Mouse (Mus musculus) intestine, embryonic 14.5 days (tissue): Measurements from ENCODE around the gene Lmnb2. TPM values are rescaled to one million over a fixed set of nuclear protein-coding genes. Genes with fewer than 3 reads are reported as not detected.

Experiments used
- ATAC-seq: fragments of 200-750 bp; cut with Nextera tagmentation; replicated peaks from 2 replicates; pipeline ENCODE4 v1.8.0; 2017; ENCODE audit warnings: low read depth, moderate number of reproducible peaks, moderate TSS enrichment, moderate library complexity; ENCODE audit not compliant: low FRiP score, low TSS enrichment
- DNase-seq: peaks from one replicate; pipeline ENCODE4 v3.0.0-alpha.2; 2018; ENCODE audit warnings: low spot score
- H3K27ac ChIP-seq: fragments of 300-500 bp; sonication (generic); 2 replicates; pipeline ENCODE4 v1.5.1; 2014; ENCODE audit warnings: low read depth, mild to moderate bottlenecking, control low read depth
- H3K27me3 ChIP-seq: fragments of 300-500 bp; sonication (generic); replicated peaks from 2 replicates; pipeline ENCODE4 v1.6.1; 2014; ENCODE audit warnings: low read length, control low read depth; ENCODE audit not compliant: control insufficient read depth, insufficient read depth
- H3K36me3 ChIP-seq: fragments of 300-500 bp; sonication (generic); 2 replicates; pipeline ENCODE4 v1.6.1; 2014; ENCODE audit warnings: low read length, control low read depth; ENCODE audit not compliant: control insufficient read depth, insufficient read depth
- H3K4me1 ChIP-seq: fragments of 300-500 bp; sonication (generic); replicated peaks from 2 replicates; pipeline ENCODE4 v1.6.1; 2014; ENCODE audit warnings: low read length, control low read depth, mixed read lengths; ENCODE audit not compliant: control insufficient read depth, insufficient read depth
- H3K4me2 ChIP-seq: fragments of 300-500 bp; sonication (generic); 2 replicates; pipeline ENCODE4 v1.6.1; 2014; ENCODE audit warnings: low read length
- H3K4me3 ChIP-seq: fragments of 300-500 bp; sonication (generic); 2 replicates; pipeline ENCODE4 v1.5.1; 2014; ENCODE audit warnings: low read depth, low read length, control low read depth, mixed read lengths
- H3K9ac ChIP-seq: fragments of 300-500 bp; sonication (generic); 2 replicates; pipeline ENCODE4 v1.6.1; 2014; ENCODE audit warnings: mild to moderate bottlenecking, low read length
- H3K9me3 ChIP-seq: fragments of 300-500 bp; sonication (generic); 2 replicates; pipeline ENCODE4 v1.6.1; 2016; ENCODE audit warnings: low read length, control low read depth; ENCODE audit not compliant: control insufficient read depth
- WGBS: fragments of 180-500 bp; shearing (Covaris S2); extraction: QIAGEN DNeasy Blood & Tissue Kit; methylation state at CpG from one replicate; pipeline ENCODE4 v1.1.7; 2014; 5-methylcytosine and 5-hydroxymethylcytosine counted together
- polyA plus RNA-seq: library from polyadenylated mRNA; unstranded; fragments of >200 nt; fragmentation: Nextera tagmentation; extraction: Ambion mirVana; gene quantifications from 2 replicates; pipeline ENCODE4 v1.2.1, GENCODE M21; 2014

Gene Lmnb2
- polyA plus RNA-seq, 1 experiment from 2014 or later: 15.5 TPM

DNA sequence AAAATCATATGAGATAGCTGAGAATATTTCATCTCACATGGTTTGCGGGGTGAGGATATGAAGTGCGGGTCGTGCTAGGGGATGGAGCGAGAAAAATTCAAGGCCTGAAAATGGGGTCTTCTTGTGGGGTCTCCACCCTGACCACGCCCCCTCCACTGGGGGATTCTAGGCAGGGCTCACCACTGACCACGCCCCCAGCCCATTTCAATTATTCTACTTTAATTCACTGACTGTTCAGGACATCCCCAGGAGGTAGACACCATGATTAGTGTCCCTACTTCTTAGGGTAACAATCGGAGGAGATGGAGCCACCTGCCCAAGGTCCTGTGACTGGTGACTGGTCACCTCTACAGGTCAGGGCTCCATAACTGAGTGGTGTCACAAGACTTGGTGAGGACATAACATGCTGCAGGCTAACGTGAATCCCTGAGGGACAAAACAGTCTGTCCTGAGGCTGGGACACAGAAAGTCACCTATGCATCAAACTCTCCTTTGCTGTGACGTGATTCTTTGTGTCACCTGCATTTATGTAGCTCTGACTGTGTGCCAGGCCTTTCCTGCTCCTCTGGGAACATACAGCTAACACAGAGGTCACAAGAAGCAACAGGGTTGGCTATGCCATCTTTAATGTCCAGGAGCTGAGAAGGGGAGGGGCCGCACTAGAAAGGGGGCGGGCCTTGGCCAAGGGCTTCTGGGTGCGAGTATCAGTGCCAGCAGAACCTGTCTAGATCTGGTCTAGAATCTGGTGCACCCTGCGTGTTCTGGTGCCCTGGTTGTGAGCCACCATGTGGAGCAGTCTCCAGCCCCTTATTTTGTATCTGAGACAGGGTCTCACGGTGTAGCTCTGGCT is 16.3 kb upstream of the Lmnb2 start:
- no peak overlapping the region for H3K4me3 ChIP-seq
- H3K4me1 ChIP-seq: peaks cover 76% of the 10 kb centered on the region
- WGBS: 52% methylated on average over 14 of the region's 14 CpGs
- H3K27me3 ChIP-seq: peaks cover 39% of the 10 kb centered on the region
- DNase-seq (no peak), ATAC-seq (no peak)
- no peak overlapping the region for H3K4me2 ChIP-seq
- no peaks in the 10 kb centered on the region for H3K9me3 ChIP-seq
- no peak overlapping the region for H3K27ac ChIP-seq
- H3K36me3 ChIP-seq: no peaks in the 10 kb centered on the region
- no peak overlapping the region for H3K9ac ChIP-seq

DNA sequence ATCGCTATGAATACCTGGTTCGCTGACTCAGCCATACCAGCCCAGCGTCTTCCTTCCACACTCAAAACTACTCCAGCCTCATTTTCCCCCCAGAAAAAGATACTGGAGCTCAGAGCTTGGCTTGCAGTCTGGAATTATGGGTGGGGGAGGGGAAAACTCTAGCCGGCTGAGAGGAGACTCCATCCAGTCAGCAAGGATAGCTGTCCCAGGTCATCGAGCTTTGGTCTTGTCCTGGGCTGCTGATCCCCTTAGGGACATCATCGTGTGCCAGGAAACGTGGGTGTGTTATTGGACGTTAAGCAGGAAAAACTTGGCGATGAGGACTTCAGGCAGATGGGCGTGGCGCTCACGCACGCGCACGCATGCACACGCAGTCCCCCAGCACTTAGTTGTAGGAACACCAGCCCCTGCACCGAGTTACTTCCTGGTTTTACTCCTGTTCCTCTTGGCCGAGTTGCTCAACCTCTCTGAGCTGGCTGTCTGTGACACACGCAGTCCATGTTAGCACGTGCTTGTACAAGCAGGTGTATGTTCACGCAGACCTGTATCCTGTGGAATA is 15.5 kb upstream of the Lmnb2 start:
- peaks cover 74% of the 10 kb centered on the region for H3K4me1 ChIP-seq
- no peaks in the 10 kb centered on the region for H3K9me3 ChIP-seq
- H3K36me3 ChIP-seq: no peaks in the 10 kb centered on the region
- peak overlapping the region; percentile 79 for H3K4me2 ChIP-seq
- H3K9ac ChIP-seq: no peak overlapping the region
- H3K27ac ChIP-seq: no peak overlapping the region; the same call in 1 of the 2 replicates
- H3K4me3 ChIP-seq: peak overlapping the region; percentile 12; the same call in 1 of the 2 replicates
- DNase-seq (peak; percentile 68), ATAC-seq (no peak)
- WGBS: 4% methylated on average over 21 of the region's 21 CpGs
- peaks cover 39% of the 10 kb centered on the region for H3K27me3 ChIP-seq

DNA sequence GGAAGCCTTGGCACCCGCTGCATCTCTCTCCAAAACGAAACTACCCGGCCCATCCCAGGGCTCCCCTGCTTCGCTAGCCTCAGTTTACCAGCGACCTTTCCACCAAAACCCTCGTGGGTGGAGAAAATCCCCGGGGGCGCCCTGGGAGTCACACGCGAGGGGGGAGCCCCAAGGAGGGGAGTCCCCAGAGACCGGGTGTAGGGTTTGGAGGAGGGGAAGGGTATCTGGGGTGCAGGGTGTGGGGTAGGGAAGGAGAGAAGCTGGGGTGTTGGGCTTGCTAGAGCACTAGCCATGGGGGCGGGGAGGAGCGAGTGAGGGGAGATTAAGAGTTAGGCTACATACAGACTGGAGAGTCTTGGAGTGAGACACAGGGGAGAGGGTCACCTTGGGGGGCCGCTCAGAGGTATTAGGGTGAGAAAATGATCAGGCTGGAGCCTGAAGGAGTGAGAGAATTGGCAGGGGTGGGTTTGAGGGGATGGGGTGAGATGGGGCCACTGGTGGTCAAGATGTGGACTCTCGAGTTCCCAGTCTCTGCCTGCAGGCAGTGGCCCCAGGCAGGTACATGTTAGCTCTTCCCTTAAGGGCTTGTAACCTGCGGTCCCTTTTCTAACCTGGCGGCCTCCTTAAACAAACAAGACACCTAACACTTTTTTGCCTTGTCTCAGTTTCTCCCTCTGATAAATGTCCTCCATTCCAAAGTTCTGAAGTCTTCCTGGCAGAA is 14.8 kb upstream of the Lmnb2 start:
- H3K9me3 ChIP-seq: no peaks in the 10 kb centered on the region
- peak overlapping the region; percentile 79 for H3K4me2 ChIP-seq
- WGBS: 3% methylated on average over 17 of the region's 17 CpGs
- no peak for DNase-seq
- H3K36me3 ChIP-seq: no peaks in the 10 kb centered on the region
- H3K4me3 ChIP-seq: peak overlapping the region; percentile 64
- peaks cover 39% of the 10 kb centered on the region for H3K27me3 ChIP-seq
- ATAC-seq: no peak
- no peak overlapping the region for H3K27ac ChIP-seq
- 0 out of 2 replicates have a peak overlapping the region, but pooled peaks have one; percentile 27 for H3K9ac ChIP-seq
- H3K4me1 ChIP-seq: peaks cover 68% of the 10 kb centered on the region

- peak; percentile 75 for DNase-seq
- Histone ChIP-seq H3K9me3 (no peaks in the 10 kb centered on the region), H3K27me3 (peaks cover 39% of the 10 kb centered on the region), H3K4me1 (peaks cover 62% of the 10 kb centered on the region), H3K27ac (no peak overlapping the region), H3K4me2 (peak overlapping the region; percentile 79), H3K4me3 (peak overlapping the region; percentile 64), H3K36me3 (no peaks in the 10 kb centered on the region), H3K9ac (0 out of 2 replicates have a peak overlapping the region, but pooled peaks have one; percentile 27)
- WGBS: 2% methylated on average over 20 of the region's 20 CpGs
- ATAC-seq: no peak
Observed at GRCm38 (mm10) chr10:80932206-80932605, 14.2 kb upstream of the Lmnb2 start.

DNA sequence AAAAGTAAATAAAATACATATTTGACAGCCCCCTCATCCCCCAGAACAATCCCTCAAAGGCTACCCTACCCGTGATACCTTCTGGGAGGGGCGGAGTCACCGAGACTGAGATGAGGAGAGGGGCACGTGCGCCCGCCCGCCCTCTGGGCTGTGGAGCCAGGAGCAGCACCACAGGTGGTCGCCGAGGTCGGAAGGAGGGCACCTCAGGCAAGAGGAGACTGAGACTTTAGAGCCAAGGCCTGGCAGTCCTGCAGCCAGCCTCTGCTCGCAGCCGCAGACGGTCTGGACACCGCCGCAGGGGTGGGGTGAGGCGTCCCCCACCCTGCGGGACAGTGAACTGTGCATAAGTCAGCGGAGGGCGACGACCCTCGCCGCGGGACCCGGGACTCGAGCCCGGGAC is 13.7 kb upstream of the Lmnb2 start:
- H3K27ac ChIP-seq: no peak overlapping the region
- no peaks in the 10 kb centered on the region for H3K36me3 ChIP-seq
- DNase-seq: no peak
- 6% methylated on average over 26 of the region's 26 CpGs for WGBS
- peaks cover 39% of the 10 kb centered on the region for H3K27me3 ChIP-seq
- ATAC-seq: no peak
- H3K9me3 ChIP-seq: no peaks in the 10 kb centered on the region
- peak overlapping the region; percentile 79 for H3K4me2 ChIP-seq
- no peak overlapping the region for H3K9ac ChIP-seq
- H3K4me1 ChIP-seq: peaks cover 57% of the 10 kb centered on the region
- H3K4me3 ChIP-seq: peak overlapping the region; percentile 64

DNA sequence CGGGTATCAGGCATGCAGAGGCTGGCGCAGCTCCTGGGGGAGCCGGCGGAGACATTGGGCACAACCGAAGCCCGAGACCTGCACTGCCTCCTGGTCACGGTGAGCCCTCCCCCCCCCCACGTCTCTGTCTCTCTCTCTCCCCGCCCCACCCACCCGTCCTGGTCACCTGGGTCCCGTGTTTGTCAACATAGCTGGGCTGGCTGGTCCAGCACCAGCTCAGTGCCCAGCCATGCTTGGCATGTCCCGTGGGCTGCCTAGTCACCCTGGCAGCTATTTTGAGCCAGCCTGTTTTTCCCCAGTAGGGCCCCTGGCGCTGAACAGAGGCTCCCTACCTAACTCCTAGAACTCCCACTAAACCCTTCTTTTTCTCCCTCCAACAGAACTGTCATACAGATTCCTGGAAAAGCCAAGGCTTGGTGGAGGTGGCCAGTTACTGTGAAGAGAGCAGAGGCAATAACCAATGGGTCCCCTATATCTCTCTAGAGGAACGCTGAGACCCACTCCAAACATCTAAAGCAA is 13.2 kb upstream of the Lmnb2 start:
- H3K4me1 ChIP-seq: peaks cover 52% of the 10 kb centered on the region
- peak overlapping the region; percentile 65 for H3K9ac ChIP-seq
- WGBS: 12% methylated on average over 14 of the region's 14 CpGs
- H3K4me3 ChIP-seq: peak overlapping the region; percentile 64
- DNase-seq: no peak
- H3K4me2 ChIP-seq: peak overlapping the region; percentile 79
- ATAC-seq: no peak
- H3K27me3 ChIP-seq: peaks cover 39% of the 10 kb centered on the region
- H3K27ac ChIP-seq: no peak overlapping the region
- H3K36me3 ChIP-seq: no peaks in the 10 kb centered on the region
- H3K9me3 ChIP-seq: no peaks in the 10 kb centered on the region

DNA sequence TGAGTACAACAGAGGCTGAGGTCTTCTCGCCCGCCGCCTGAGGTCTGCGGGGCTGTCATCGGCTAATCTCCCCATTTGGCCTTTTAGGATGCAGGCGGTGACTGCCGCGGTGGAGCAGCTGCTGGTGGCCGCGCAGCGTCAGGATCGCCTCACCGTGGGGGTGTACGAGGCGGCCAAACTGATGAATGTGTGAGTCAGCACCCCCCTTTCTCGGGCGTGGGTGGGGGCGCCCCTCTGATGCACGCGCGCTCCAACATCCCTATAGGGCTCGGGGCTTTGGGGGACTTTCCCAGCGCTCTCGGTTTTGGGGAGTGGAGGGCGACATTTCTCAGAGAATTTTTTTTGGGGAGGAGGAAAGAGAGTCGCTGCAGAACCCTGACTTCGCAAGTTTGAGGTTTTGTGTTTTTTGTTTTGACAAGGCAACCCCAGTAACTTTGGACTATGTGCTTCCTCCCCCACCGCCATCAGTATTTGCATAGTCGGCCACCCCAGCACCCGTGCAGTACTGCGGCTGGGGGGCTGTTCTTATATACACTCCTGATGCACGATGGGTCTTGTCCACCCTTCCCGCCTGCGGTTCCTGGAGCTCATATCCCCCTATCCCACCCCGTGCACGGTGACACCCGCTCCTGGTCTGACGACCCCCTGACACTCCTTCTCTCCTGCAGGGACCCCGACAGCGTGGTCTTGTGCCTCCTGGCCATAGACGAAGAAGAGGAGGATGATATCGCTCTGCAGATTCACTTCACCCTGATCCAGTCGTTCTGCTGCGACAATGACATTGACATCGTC is 12.5 kb upstream of the Lmnb2 start:
- Histone ChIP-seq H3K9me3 (no peaks in the 10 kb centered on the region), H3K27ac (no peak overlapping the region), H3K4me2 (peak overlapping the region; percentile 79), H3K9ac (peak overlapping the region; percentile 65), H3K4me1 (peaks cover 46% of the 10 kb centered on the region), H3K4me3 (peak overlapping the region; percentile 64), H3K36me3 (no peaks in the 10 kb centered on the region), H3K27me3 (peaks cover 39% of the 10 kb centered on the region)
- ATAC-seq: no peak
- no peak for DNase-seq
- under 1% methylated on average over 45 of the region's 45 CpGs for WGBS
